Mouse (Mus musculus) hindbrain, embryonic 12.5 days (tissue): ENCODE measurements around the gene Ctnna3. TPM values are rescaled to one million over a fixed set of nuclear protein-coding genes. Genes with fewer than 3 reads are reported as not detected.
A peak's percentile ranks its signal among the peaks of the same experiment; 100 is the strongest.

Experiments used
- ATAC-seq: fragments of 200-750 bp; cut with Nextera tagmentation; 2 replicates; pipeline ENCODE4 v1.8.0; 2017; ENCODE audit warnings: moderate TSS enrichment; ENCODE audit not compliant: low FRiP score
- H3K27ac ChIP-seq: fragments of 300-500 bp; sonication (generic); 2 replicates; pipeline ENCODE4 v1.5.1; 2016; ENCODE audit warnings: mild to moderate bottlenecking
- H3K27me3 ChIP-seq: fragments of 300-500 bp; sonication (generic); 2 replicates; pipeline ENCODE4 v1.6.1; 2016; ENCODE audit warnings: mild to moderate bottlenecking
- H3K36me3 ChIP-seq: fragments of 300-500 bp; sonication (generic); 2 replicates; pipeline ENCODE4 v1.6.1; 2016; ENCODE audit warnings: mild to moderate bottlenecking
- H3K4me1 ChIP-seq: fragments of 300-500 bp; sonication (generic); 2 replicates; pipeline ENCODE4 v1.6.1; 2016
- H3K4me2 ChIP-seq: fragments of 300-500 bp; sonication (generic); replicated peaks from 2 replicates; pipeline ENCODE4 v1.6.1; 2016; ENCODE audit warnings: mild to moderate bottlenecking
- H3K4me3 ChIP-seq: fragments of 300-500 bp; sonication (generic); 2 replicates; pipeline ENCODE4 v1.5.1; 2016; ENCODE audit warnings: mild to moderate bottlenecking
- H3K9ac ChIP-seq: fragments of 300-500 bp; sonication (generic); 2 replicates; pipeline ENCODE4 v1.6.1; 2016; ENCODE audit warnings: mild to moderate bottlenecking, moderate library complexity
- H3K9me3 ChIP-seq: fragments of 300-500 bp; sonication (generic); replicated peaks from 2 replicates; pipeline ENCODE4 v1.6.1; 2016; ENCODE audit warnings: mild to moderate bottlenecking
- whole genome bisulfite sequencing: fragments of 180-500 bp; shearing (Covaris S2); methylation state at CpG from one replicate; pipeline ENCODE4 v1.1.7; 2016; 5-methylcytosine and 5-hydroxymethylcytosine counted together
- polyA plus RNA-seq: library from polyadenylated mRNA; unstranded; fragments of >200 nt; fragmentation: Nextera tagmentation; extraction: Ambion mirVana; gene quantifications from 2 replicates; pipeline ENCODE4 v1.2.1, GENCODE M21; 2016

The Ctnna3 gene
- polyA plus RNA-seq, 1 experiment from 2014 or later = 0.22 TPM

GRCm38 (mm10) chr10:64089680-64090460 is 660.0 kb downstream of the Ctnna3 start, which contains the start of gene Lrrtm3:
Gene Lrrtm3 (minus strand): TSS chr10:64090277.
- peak within 1 kb of the TSS; percentile 44 for H3K9ac ChIP-seq
- H3K4me2 ChIP-seq = peak within 1 kb of the TSS; percentile 71
- peaks cover 19% of the 10 kb centered on the region for H3K4me1 ChIP-seq
- WGBS = under 1% methylated on average over 22 of the region's 22 CpGs
- H3K9me3 ChIP-seq = no peaks in the 10 kb centered on the region
- ATAC-seq = peak; percentile 90
- peaks cover 12% of the 10 kb centered on the region for H3K27me3 ChIP-seq
- peak within 1 kb of the TSS; percentile 64; the same call in 1 of the 2 replicates for H3K27ac ChIP-seq
- H3K36me3 ChIP-seq = no peaks in the 10 kb centered on the region
- H3K4me3 ChIP-seq = peak within 1 kb of the TSS; percentile 41

GRCm38 (mm10) chr10:64096532-64096931 is 666.6 kb downstream of the Ctnna3 start:
- Histone ChIP-seq H3K9ac (no peak overlapping the region), H3K36me3 (no peaks in the 10 kb centered on the region), H3K4me2 (no peak overlapping the region), H3K27me3 (no peaks in the 10 kb centered on the region), H3K27ac (no peak overlapping the region), H3K4me3 (no peak overlapping the region), H3K4me1 (no peaks in the 10 kb centered on the region), H3K9me3 (no peaks in the 10 kb centered on the region)
- WGBS = 97% methylated on average over 1 of the region's 1 CpGs
- no peak for ATAC-seq

- Histone ChIP-seq H3K9ac (no peak overlapping the region), H3K27ac (no peak overlapping the region), H3K4me1 (no peaks in the 10 kb centered on the region), H3K9me3 (no peaks in the 10 kb centered on the region), H3K27me3 (no peaks in the 10 kb centered on the region), H3K36me3 (no peaks in the 10 kb centered on the region), H3K4me2 (no peak overlapping the region), H3K4me3 (no peak overlapping the region)
- ATAC-seq = no peak
- WGBS = 95% methylated on average over 11 of the region's 11 CpGs
Observed at GRCm38 (mm10) chr10:64115246-64115645, 685.3 kb downstream of the Ctnna3 start.

GRCm38 (mm10) chr10:64118833-64119232 is 688.9 kb downstream of the Ctnna3 start:
- WGBS = 72% methylated on average over 3 of the region's 3 CpGs

GRCm38 (mm10) chr10:64130397-64131150 is 700.7 kb downstream of the Ctnna3 start:
- Histone ChIP-seq H3K4me2 (no peak overlapping the region), H3K36me3 (no peaks in the 10 kb centered on the region), H3K4me1 (no peaks in the 10 kb centered on the region), H3K4me3 (no peak overlapping the region), H3K9me3 (no peaks in the 10 kb centered on the region), H3K9ac (no peak overlapping the region), H3K27me3 (no peaks in the 10 kb centered on the region), H3K27ac (no peak overlapping the region)
- WGBS = 76% methylated on average over 15 of the region's 15 CpGs
- ATAC-seq = peak; percentile 66

More at GRCm38 (mm10) chr10:64118833-64119232, 688.9 kb downstream of the Ctnna3 start:
- Histone ChIP-seq H3K27me3 (no peaks in the 10 kb centered on the region), H3K36me3 (no peaks in the 10 kb centered on the region), H3K9me3 (no peaks in the 10 kb centered on the region), H3K27ac (no peak overlapping the region), H3K9ac (no peak overlapping the region), H3K4me1 (no peaks in the 10 kb centered on the region), H3K4me3 (no peak overlapping the region), H3K4me2 (no peak overlapping the region)
- no peak for ATAC-seq

GRCm38 (mm10) chr10:64133461-64133860 is 703.6 kb downstream of the Ctnna3 start:
- 86% methylated on average over 3 of the region's 3 CpGs for WGBS
- ATAC-seq = no peak
- no peak overlapping the region for H3K4me3 ChIP-seq

GRCm38 (mm10) chr10:64135481-64135880 is 705.6 kb downstream of the Ctnna3 start:
- no peaks in the 10 kb centered on the region for H3K27me3 ChIP-seq
- H3K9ac ChIP-seq = no peak overlapping the region
- WGBS = 27% methylated on average over 7 of the region's 7 CpGs
- no peak overlapping the region for H3K27ac ChIP-seq
- H3K4me1 ChIP-seq = no peaks in the 10 kb centered on the region
- H3K9me3 ChIP-seq = no peaks in the 10 kb centered on the region
- H3K4me3 ChIP-seq = no peak overlapping the region
- H3K36me3 ChIP-seq = no peaks in the 10 kb centered on the region
- no peak for ATAC-seq
- no peak overlapping the region for H3K4me2 ChIP-seq

More at GRCm38 (mm10) chr10:64133461-64133860, 703.6 kb downstream of the Ctnna3 start:
- Histone ChIP-seq H3K4me2 (no peak overlapping the region), H3K36me3 (no peaks in the 10 kb centered on the region), H3K9me3 (no peaks in the 10 kb centered on the region), H3K4me1 (no peaks in the 10 kb centered on the region), H3K27me3 (no peaks in the 10 kb centered on the region), H3K27ac (no peak overlapping the region), H3K9ac (no peak overlapping the region)

- WGBS = 91% methylated on average over 3 of the region's 3 CpGs
- Histone ChIP-seq H3K4me2 (no peak overlapping the region), H3K4me1 (no peaks in the 10 kb centered on the region), H3K27ac (no peak overlapping the region), H3K4me3 (no peak overlapping the region), H3K36me3 (no peaks in the 10 kb centered on the region), H3K27me3 (no peaks in the 10 kb centered on the region), H3K9ac (no peak overlapping the region), H3K9me3 (no peaks in the 10 kb centered on the region)
- no peak for ATAC-seq
Observed at GRCm38 (mm10) chr10:64146511-64146910, 716.6 kb downstream of the Ctnna3 start.

GRCm38 (mm10) chr10:64181696-64182095 is 751.8 kb downstream of the Ctnna3 start:
- Histone ChIP-seq H3K9me3 (no peaks in the 10 kb centered on the region), H3K36me3 (no peaks in the 10 kb centered on the region), H3K4me1 (no peaks in the 10 kb centered on the region), H3K4me3 (no peak overlapping the region), H3K27me3 (no peaks in the 10 kb centered on the region), H3K4me2 (no peak overlapping the region), H3K9ac (no peak overlapping the region), H3K27ac (no peak overlapping the region)
- 94% methylated on average over 13 of the region's 13 CpGs for whole genome bisulfite sequencing
- ATAC-seq = no peak

- H3K27ac ChIP-seq = no peak overlapping the region
- no peaks in the 10 kb centered on the region for H3K9me3 ChIP-seq
- H3K27me3 ChIP-seq = no peaks in the 10 kb centered on the region
- no peak for ATAC-seq
- no peaks in the 10 kb centered on the region for H3K36me3 ChIP-seq
- no peak overlapping the region for H3K9ac ChIP-seq
- no peaks in the 10 kb centered on the region for H3K4me1 ChIP-seq
- H3K4me2 ChIP-seq = no peak overlapping the region
- no peak overlapping the region for H3K4me3 ChIP-seq
- WGBS = 87% methylated on average over 4 of the region's 4 CpGs
Observed at GRCm38 (mm10) chr10:64182731-64183130, 752.8 kb downstream of the Ctnna3 start.

GRCm38 (mm10) chr10:64188046-64188445 is 758.1 kb downstream of the Ctnna3 start:
- H3K4me1 ChIP-seq = no peaks in the 10 kb centered on the region
- no peak overlapping the region for H3K4me3 ChIP-seq
- no peak overlapping the region for H3K27ac ChIP-seq
- H3K9me3 ChIP-seq = no peaks in the 10 kb centered on the region
- no peaks in the 10 kb centered on the region for H3K27me3 ChIP-seq
- 90% methylated on average over 3 of the region's 3 CpGs for WGBS
- no peak overlapping the region for H3K9ac ChIP-seq
- H3K36me3 ChIP-seq = no peaks in the 10 kb centered on the region
- H3K4me2 ChIP-seq = no peak overlapping the region
- ATAC-seq = no peak

GRCm38 (mm10) chr10:64197584-64197983 is 767.7 kb downstream of the Ctnna3 start:
- H3K4me2 ChIP-seq = no peak overlapping the region
- no peaks in the 10 kb centered on the region for H3K27me3 ChIP-seq
- H3K4me3 ChIP-seq = no peak overlapping the region
- no peak overlapping the region for H3K9ac ChIP-seq
- H3K36me3 ChIP-seq = no peaks in the 10 kb centered on the region
- no peaks in the 10 kb centered on the region for H3K4me1 ChIP-seq
- H3K27ac ChIP-seq = no peak overlapping the region
- no peak for ATAC-seq
- 94% methylated on average over 1 of the region's 1 CpGs for WGBS
- H3K9me3 ChIP-seq = no peaks in the 10 kb centered on the region
